Mouse (Mus musculus) hindbrain, embryonic 15.5 days (tissue): ENCODE measurements around the gene Ttc23. TPM values are rescaled to one million over a fixed set of nuclear protein-coding genes. Genes with fewer than 3 reads are reported as not detected.
A peak's percentile ranks its signal among the peaks of the same experiment; 100 is the strongest.

Source experiments
- ATAC-seq: fragments of 200-750 bp; cut with Nextera tagmentation; 2 replicates; pipeline ENCODE4 v1.8.0; 2017; ENCODE audit warnings: low read depth, moderate number of reproducible peaks, moderate TSS enrichment; ENCODE audit not compliant: low FRiP score
- H3K27ac ChIP-seq: fragments of 300-500 bp; sonication (generic); replicated peaks from 2 replicates; pipeline ENCODE4 v1.5.1; 2015; ENCODE audit warnings: mild to moderate bottlenecking, inconsistent platforms
- H3K27me3 ChIP-seq: fragments of 300-500 bp; sonication (generic); 2 replicates; pipeline ENCODE4 v1.6.1; 2015; ENCODE audit warnings: control low read depth, inconsistent platforms
- H3K36me3 ChIP-seq: fragments of 300-500 bp; sonication (generic); 2 replicates; pipeline ENCODE4 v1.6.1; 2015; ENCODE audit warnings: control low read depth, inconsistent platforms
- H3K4me1 ChIP-seq: fragments of 300-500 bp; sonication (generic); replicated peaks from 2 replicates; pipeline ENCODE4 v1.6.1; 2015; ENCODE audit warnings: control low read depth, inconsistent platforms
- H3K4me2 ChIP-seq: fragments of 300-500 bp; sonication (generic); 2 replicates; pipeline ENCODE4 v1.6.1; 2015; ENCODE audit warnings: moderate library complexity, mild to moderate bottlenecking, inconsistent platforms
- H3K4me3 ChIP-seq: fragments of 300-500 bp; sonication (generic); 2 replicates; pipeline ENCODE4 v1.5.1; 2015; ENCODE audit warnings: mild to moderate bottlenecking, inconsistent platforms
- H3K9ac ChIP-seq: fragments of 300-500 bp; sonication (generic); 2 replicates; pipeline ENCODE4 v1.6.1; 2015; ENCODE audit warnings: inconsistent platforms
- H3K9me3 ChIP-seq: fragments of 300-500 bp; sonication (generic); 2 replicates; pipeline ENCODE4 v1.6.1; 2016; ENCODE audit warnings: control low read depth, inconsistent platforms
- WGBS: fragments of 180-500 bp; shearing (Covaris S2); methylation state at CpG from one replicate; pipeline ENCODE4 v1.1.7; 2015; 5-methylcytosine and 5-hydroxymethylcytosine counted together
- microRNA-seq: library from miRNA; unstranded; fragments of <30 nt; microRNA quantifications from one replicate; pipeline ENCODE4, GENCODE M21; 2016
- polyA plus RNA-seq: library from polyadenylated mRNA; unstranded; fragments of >200 nt; fragmentation: Nextera tagmentation; extraction: Ambion mirVana; gene quantifications from 2 replicates; pipeline ENCODE4 v1.2.1, GENCODE M21; 2015

Ttc23 gene
- polyA plus RNA-seq, 1 experiment from 2014 or later: 7.9 TPM

GRCm38 (mm10) chr7:67793449-67793848, 146.2 kb downstream of the Ttc23 start:
- Histone ChIP-seq H3K27ac (no peak overlapping the region), H3K4me1 (0 out of 2 replicates have a peak, but pooled peaks cover 3% of the 10 kb centered on the region), H3K4me3 (no peak overlapping the region), H3K36me3 (no peaks in the 10 kb centered on the region), H3K27me3 (no peaks in the 10 kb centered on the region), H3K4me2 (no peak overlapping the region), H3K9me3 (no peaks in the 10 kb centered on the region), H3K9ac (no peak overlapping the region)
- WGBS: 72% methylated on average over 7 of the region's 7 CpGs
- no peak for ATAC-seq

- no peak for ATAC-seq
- Histone ChIP-seq H3K4me3 (no peak overlapping the region), H3K36me3 (no peaks in the 10 kb centered on the region), H3K4me1 (no peaks in the 10 kb centered on the region), H3K4me2 (no peak overlapping the region), H3K9me3 (no peaks in the 10 kb centered on the region), H3K27me3 (no peaks in the 10 kb centered on the region), H3K27ac (no peak overlapping the region), H3K9ac (no peak overlapping the region)
- WGBS: 48% methylated on average over 8 of the region's 8 CpGs
Observed at GRCm38 (mm10) chr7:67797065-67797464, 149.9 kb downstream of the Ttc23 start.

GRCm38 (mm10) chr7:67798476-67798875, 151.3 kb downstream of the Ttc23 start:
- 0 out of 2 replicates have a peak, but pooled peaks cover 4% of the 10 kb centered on the region for H3K4me1 ChIP-seq
- H3K36me3 ChIP-seq: no peaks in the 10 kb centered on the region
- H3K27ac ChIP-seq: no peak overlapping the region
- WGBS: 87% methylated on average over 4 of the region's 4 CpGs
- no peak overlapping the region for H3K9ac ChIP-seq
- H3K27me3 ChIP-seq: no peaks in the 10 kb centered on the region
- no peak overlapping the region for H3K4me2 ChIP-seq
- H3K4me3 ChIP-seq: no peak overlapping the region
- ATAC-seq: no peak
- no peaks in the 10 kb centered on the region for H3K9me3 ChIP-seq

GRCm38 (mm10) chr7:67800547-67800946, 153.3 kb downstream of the Ttc23 start:
- WGBS: 88% methylated on average over 6 of the region's 6 CpGs
- no peak for ATAC-seq
- no peaks in the 10 kb centered on the region for H3K36me3 ChIP-seq

GRCm38 (mm10) chr7:67801022-67801421, 153.8 kb downstream of the Ttc23 start:
- WGBS: 58% methylated on average over 4 of the region's 4 CpGs

More at GRCm38 (mm10) chr7:67800547-67800946, 153.3 kb downstream of the Ttc23 start:
- Histone ChIP-seq H3K4me1 (peaks cover 9% of the 10 kb centered on the region; the same call in 1 of the 2 replicates), H3K4me3 (no peak overlapping the region), H3K9ac (no peak overlapping the region), H3K27ac (no peak overlapping the region), H3K4me2 (no peak overlapping the region), H3K27me3 (no peaks in the 10 kb centered on the region), H3K9me3 (no peaks in the 10 kb centered on the region)

GRCm38 (mm10) chr7:67803015-67803856, 156.0 kb downstream of the Ttc23 start:
- WGBS: 16% methylated on average over 27 of the region's 28 CpGs

More at GRCm38 (mm10) chr7:67801022-67801421, 153.8 kb downstream of the Ttc23 start:
- Histone ChIP-seq H3K9ac (no peak overlapping the region), H3K36me3 (no peaks in the 10 kb centered on the region), H3K4me3 (no peak overlapping the region), H3K4me1 (peaks cover 9% of the 10 kb centered on the region; the same call in 1 of the 2 replicates), H3K9me3 (no peaks in the 10 kb centered on the region), H3K27me3 (no peaks in the 10 kb centered on the region), H3K27ac (no peak overlapping the region), H3K4me2 (no peak overlapping the region)
- ATAC-seq: no peak

GRCm38 (mm10) chr7:67803857-67804215, 156.6 kb downstream of the Ttc23 start:
- H3K4me2 ChIP-seq: peak overlapping the region; percentile 90
- no peak overlapping the region for H3K27ac ChIP-seq
- H3K4me3 ChIP-seq: peak overlapping the region; percentile 42
- peak; percentile 36; the same call in 1 of the 2 replicates for ATAC-seq
- no peaks in the 10 kb centered on the region for H3K27me3 ChIP-seq
- WGBS: 13% methylated on average over 13 of the region's 13 CpGs
- no peaks in the 10 kb centered on the region for H3K36me3 ChIP-seq
- H3K9me3 ChIP-seq: no peaks in the 10 kb centered on the region
- H3K9ac ChIP-seq: peak overlapping the region; percentile 32
- peaks cover 9% of the 10 kb centered on the region; the same call in 1 of the 2 replicates for H3K4me1 ChIP-seq

More at GRCm38 (mm10) chr7:67803015-67803856, 156.0 kb downstream of the Ttc23 start:
- Histone ChIP-seq H3K4me1 (peaks cover 9% of the 10 kb centered on the region; the same call in 1 of the 2 replicates), H3K36me3 (no peaks in the 10 kb centered on the region), H3K4me3 (peak overlapping the region; percentile 42), H3K27me3 (no peaks in the 10 kb centered on the region), H3K9ac (peak overlapping the region; percentile 32), H3K4me2 (peak overlapping the region; percentile 90), H3K27ac (no peak overlapping the region), H3K9me3 (no peaks in the 10 kb centered on the region)
- ATAC-seq: peak; percentile 76

Small RNA genes within 50 kb of the gene (microRNA-seq; reads per million reads assigned to microRNA genes)
- not detected for gene Gm23844

Other genes starting within 250 kb of the Ttc23 start
- gene Lrrc28, start 2.1 kb upstream of the Ttc23 start, polyA plus RNA-seq: 21.6 and 23.1 TPM in 2 replicates
- 7.1 and 9.2 TPM in 2 replicates for gene Synm, start 112.3 kb downstream of the Ttc23 start, polyA plus RNA-seq